Mouse (Mus musculus): ENCODE measurements around the gene Fam90a1b.
"Not testable (repeated sequence)": the region's sequence is repeated elsewhere in the genome, so short reads cannot be mapped to it uniquely, and the experiment has no call there.

Gene Fam90a1b

GRCm38 (mm10) chrX:94366670-94367241 lies at the start of gene Fam90a1b, which contains the start of gene Apoo:
Gene Fam90a1b (minus strand): TSS chrX:94366777.
Gene Apoo (plus strand): TSS chrX:94367117.
- DNase-seq (ENCODE audit: low read depth in 1 of 2, low spot score in 2 of 2), result peak; percentile 93 to 95

- no peak for DNase-seq (ENCODE audit: low read depth in 1 of 2, low spot score in 2 of 2)
Observed at GRCm38 (mm10) chrX:94408975-94409374, 42.4 kb upstream of the Fam90a1b start.

GRCm38 (mm10) chrX:94378734-94379133 lies 12.2 kb upstream of the Fam90a1b start:
- no peak for DNase-seq (ENCODE audit: low read depth in 1 of 2, low spot score in 2 of 2)

GRCm38 (mm10) chrX:94367248-94367647 lies 671 bp upstream of the Fam90a1b start:
- DNase-seq (ENCODE audit: low read depth in 1 of 2, low spot score in 2 of 2), result no peak

- DNase-seq (ENCODE audit: low read depth in 1 of 2, low spot score in 2 of 2), result no peak
Observed at GRCm38 (mm10) chrX:94366029-94366428, 548 bp downstream of the Fam90a1b start.

- no peak for DNase-seq (ENCODE audit: low read depth in 1 of 2, low spot score in 2 of 2)
Observed at GRCm38 (mm10) chrX:94365381-94365925, 1.1 kb downstream of the Fam90a1b start.

- not testable (repeated sequence) for DNase-seq (ENCODE audit: low read depth in 1 of 2, low spot score in 2 of 2)
Observed at GRCm38 (mm10) chrX:94343638-94344037, 22.9 kb downstream of the Fam90a1b start.

- DNase-seq (ENCODE audit: low read depth in 1 of 2, low spot score in 2 of 2), result no peak
Observed at GRCm38 (mm10) chrX:94321036-94321902, 45.3 kb downstream of the Fam90a1b start.

Data from monocyte, adult 2 months (primary cell).